Mouse (Mus musculus) small intestine, adult 10 weeks (tissue): Measurements from ENCODE around the gene Zc3hav1l. TPM values are rescaled to one million over a fixed set of nuclear protein-coding genes. Genes with fewer than 3 reads are reported as not detected.

Source experiments
- polyA plus RNA-seq: library from polyadenylated mRNA; stranded (reverse); fragments of 350-450 nt; fragmentation: Illumina TruSeq; extraction: RNeasy Lipid Tissue Mini Kit (QIAGEN cat#74804); gene quantifications from one replicate; pipeline ENCODE4 v1.2.3, GENCODE M21; 2014; ENCODE audit warnings: low replicate concordance

Zc3hav1l gene
- polyA plus RNA-seq = 1.7 TPM

GRCm38 (mm10) chr6:38298761-38299401 lies at the start of gene Zc3hav1l:
TSS of gene Zc3hav1l (minus strand) at chr6:38299259.

GRCm38 (mm10) chr6:38253736-38254641 lies 45.1 kb downstream of the Zc3hav1l start, which contains the start of gene D630045J12Rik:
TSS of gene D630045J12Rik (minus strand) at chr6:38254009.

Other genes with a start within 250 kb of the Zc3hav1l start
- not detected for gene Tmem213, start 190.0 kb downstream of the Zc3hav1l start, polyA plus RNA-seq
- not detected for gene Atp6v0a4, start 174.7 kb downstream of the Zc3hav1l start, polyA plus RNA-seq
- gene D630045J12Rik, start 45.2 kb downstream of the Zc3hav1l start, polyA plus RNA-seq = 0.11 TPM
- gene Zc3hav1, start 55.3 kb upstream of the Zc3hav1l start, polyA plus RNA-seq = 106 TPM
- gene Ttc26, start 82.2 kb upstream of the Zc3hav1l start, polyA plus RNA-seq = 1.4 TPM
- 33.3 TPM for gene Ubn2, start 134.7 kb upstream of the Zc3hav1l start, polyA plus RNA-seq
- gene Fmc1, start 234.2 kb upstream of the Zc3hav1l start, polyA plus RNA-seq = not detected